Mouse (Mus musculus): ENCODE data around the gene Fam171b. TPM values are rescaled to one million over a fixed set of nuclear protein-coding genes. Genes with fewer than 3 reads are reported as not detected.
A peak's percentile ranks its signal among the peaks of the same experiment; 100 is the strongest.

Gene Fam171b
- polyA plus RNA-seq, 1 experiment: 72.0 TPM

- Histone ChIP-seq H3K27ac (ENCODE audit: insufficient read depth, low read depth, low read length) (no peak overlapping the region), H3K4me3 (ENCODE audit: insufficient read depth, low read depth, low read length) (no peak overlapping the region), H3K4me1 (ENCODE audit: control insufficient read depth, insufficient read depth, low read length) (no peaks in the 10 kb centered on the region)
- no peak for TF ChIP-seq POLR2A (IDR thresholded peaks at IDR 0.05; ENCODE audit: insufficient read depth, low read depth, low read length)
- TF ChIP-seq CTCF (IDR thresholded peaks at IDR 0.05; ENCODE audit: insufficient read depth, low read depth, low read length): no peak
- WGBS: 55% methylated on average over 9 of the region's 9 CpGs
These were observed 14.4 kb upstream of the Fam171b start for GRCm38 (mm10) chr2:83797902-83798497.

GRCm38 (mm10) chr2:83813273-83813892 is 947 bp downstream of the Fam171b start:
- H3K4me3 ChIP-seq (ENCODE audit: insufficient read depth, low read depth, low read length): peak overlapping the region; percentile 79
- TF ChIP-seq CTCF (IDR thresholded peaks at IDR 0.05; ENCODE audit: insufficient read depth, low read depth, low read length) (no peak), POLR2A (IDR thresholded peaks at IDR 0.05; ENCODE audit: insufficient read depth, low read depth, low read length) (no peak)
- peak overlapping the region; percentile 98 for H3K27ac ChIP-seq (ENCODE audit: insufficient read depth, low read depth, low read length)
- H3K4me1 ChIP-seq (ENCODE audit: control insufficient read depth, insufficient read depth, low read length): no peaks in the 10 kb centered on the region
- 2% methylated on average over 10 of the region's 10 CpGs for WGBS

- Histone ChIP-seq H3K4me1 (ENCODE audit: control insufficient read depth, insufficient read depth, low read length) (no peaks in the 10 kb centered on the region), H3K27ac (ENCODE audit: insufficient read depth, low read depth, low read length) (peak overlapping the region; percentile 84), H3K4me3 (ENCODE audit: insufficient read depth, low read depth, low read length) (peak overlapping the region; percentile 42)
- TF ChIP-seq CTCF (IDR thresholded peaks at IDR 0.05; ENCODE audit: insufficient read depth, low read depth, low read length) (no peak), POLR2A (IDR thresholded peaks at IDR 0.05; ENCODE audit: insufficient read depth, low read depth, low read length) (no peak)
- 5% methylated on average over 6 of the region's 6 CpGs for WGBS
These were observed 1.6 kb downstream of the Fam171b start for GRCm38 (mm10) chr2:83814009-83814408.

GRCm38 (mm10) chr2:83816147-83816546 is 3.7 kb downstream of the Fam171b start:
- TF ChIP-seq CTCF (IDR thresholded peaks at IDR 0.05; ENCODE audit: insufficient read depth, low read depth, low read length) (no peak), POLR2A (IDR thresholded peaks at IDR 0.05; ENCODE audit: insufficient read depth, low read depth, low read length) (no peak)
- Histone ChIP-seq H3K4me3 (ENCODE audit: insufficient read depth, low read depth, low read length) (peak overlapping the region; percentile 22; the same call in 1 of the 2 replicates), H3K4me1 (ENCODE audit: control insufficient read depth, insufficient read depth, low read length) (no peaks in the 10 kb centered on the region), H3K27ac (ENCODE audit: insufficient read depth, low read depth, low read length) (peak overlapping the region; percentile 78)
- WGBS: 14% methylated on average over 6 of the region's 6 CpGs

GRCm38 (mm10) chr2:83825161-83825560 is 12.7 kb downstream of the Fam171b start:
- H3K27ac ChIP-seq (ENCODE audit: insufficient read depth, low read depth, low read length): peak overlapping the region; percentile 73
- no peak overlapping the region for H3K4me3 ChIP-seq (ENCODE audit: insufficient read depth, low read depth, low read length)
- peaks cover 7% of the 10 kb centered on the region; the same call in 1 of the 2 replicates for H3K4me1 ChIP-seq (ENCODE audit: control insufficient read depth, insufficient read depth, low read length)
- WGBS: 37% methylated on average over 5 of the region's 5 CpGs
- TF ChIP-seq CTCF (IDR thresholded peaks at IDR 0.05; ENCODE audit: insufficient read depth, low read depth, low read length) (no peak), POLR2A (IDR thresholded peaks at IDR 0.05; ENCODE audit: insufficient read depth, low read depth, low read length) (no peak)

- Histone ChIP-seq H3K4me1 (ENCODE audit: control insufficient read depth, insufficient read depth, low read length) (peaks cover 12% of the 10 kb centered on the region; the same call in 1 of the 2 replicates), H3K27ac (ENCODE audit: insufficient read depth, low read depth, low read length) (no peak overlapping the region), H3K4me3 (ENCODE audit: insufficient read depth, low read depth, low read length) (no peak overlapping the region)
- WGBS: 16% methylated on average over 3 of the region's 3 CpGs
- TF ChIP-seq POLR2A (IDR thresholded peaks at IDR 0.05; ENCODE audit: insufficient read depth, low read depth, low read length): no peak
These were observed 16.6 kb downstream of the Fam171b start for GRCm38 (mm10) chr2:83828895-83829539.

GRCm38 (mm10) chr2:83832903-83833302 is 20.5 kb downstream of the Fam171b start:
- no peak for TF ChIP-seq POLR2A (IDR thresholded peaks at IDR 0.05; ENCODE audit: insufficient read depth, low read depth, low read length)
- TF ChIP-seq CTCF (IDR thresholded peaks at IDR 0.05; ENCODE audit: insufficient read depth, low read depth, low read length): no peak
- no peak overlapping the region for H3K4me3 ChIP-seq (ENCODE audit: insufficient read depth, low read depth, low read length)
- H3K4me1 ChIP-seq (ENCODE audit: control insufficient read depth, insufficient read depth, low read length): peaks cover 20% of the 10 kb centered on the region; the same call in 1 of the 2 replicates
- H3K27ac ChIP-seq (ENCODE audit: insufficient read depth, low read depth, low read length): peak overlapping the region; percentile 67; the same call in 1 of the 2 replicates
- 59% methylated on average over 4 of the region's 4 CpGs for WGBS

- WGBS: 23% methylated on average over 10 of the region's 10 CpGs
- TF ChIP-seq CTCF (IDR thresholded peaks at IDR 0.05; ENCODE audit: insufficient read depth, low read depth, low read length) (no peak), POLR2A (IDR thresholded peaks at IDR 0.05; ENCODE audit: insufficient read depth, low read depth, low read length) (no peak)
- peak overlapping the region; percentile 80 for H3K27ac ChIP-seq (ENCODE audit: insufficient read depth, low read depth, low read length)
These were observed 23.1 kb downstream of the Fam171b start for GRCm38 (mm10) chr2:83835313-83836070.

More at GRCm38 (mm10) chr2:83835313-83836070, 23.1 kb downstream of the Fam171b start:
- Histone ChIP-seq H3K4me3 (ENCODE audit: insufficient read depth, low read depth, low read length) (no peak overlapping the region), H3K4me1 (ENCODE audit: control insufficient read depth, insufficient read depth, low read length) (peaks cover 18% of the 10 kb centered on the region; the same call in 1 of the 2 replicates)

All from olfactory bulb, adult 2 months (tissue).